Mouse (Mus musculus): Measurements from ENCODE around the gene Mrps10.

GRCm38 (mm10) chr17:47327559-47327958, 41.1 kb upstream of the Mrps10 start:
- TF ChIP-seq CTCF (IDR thresholded peaks at IDR 0.05; ENCODE audit: low read depth, low read length) = no peak
- TF ChIP-seq POLR2A (IDR thresholded peaks at IDR 0.05; ENCODE audit: borderline replicate concordance, low read depth, low read length) = no peak
